Mouse (Mus musculus) hindbrain, postnatal 0 days (tissue): ENCODE measurements around the gene Rpl24. TPM values are rescaled to one million over a fixed set of nuclear protein-coding genes. Genes with fewer than 3 reads are reported as not detected.

Source experiments
- ATAC-seq: fragments of 200-750 bp; cut with Nextera tagmentation; 2 replicates; pipeline ENCODE4 v1.8.0; 2017; ENCODE audit warnings: mild to moderate bottlenecking, moderate TSS enrichment, moderate library complexity
- DNase-seq: peaks from one replicate; pipeline ENCODE4 v3.0.0-alpha.2; 2015; ENCODE audit warnings: low spot score
- H3K27ac ChIP-seq: fragments of 300-500 bp; sonication (generic); 2 replicates; pipeline ENCODE4 v1.5.1; 2014; ENCODE audit warnings: mild to moderate bottlenecking
- H3K27me3 ChIP-seq: fragments of 300-500 bp; sonication (generic); 2 replicates; pipeline ENCODE4 v1.6.1; 2014; ENCODE audit warnings: low read length, mixed read lengths; ENCODE audit not compliant: insufficient read depth
- H3K36me3 ChIP-seq: fragments of 300-500 bp; sonication (generic); 2 replicates; pipeline ENCODE4 v1.6.1; 2014; ENCODE audit warnings: low read length, mixed read lengths; ENCODE audit not compliant: insufficient read depth
- H3K4me1 ChIP-seq: fragments of 300-500 bp; sonication (generic); 2 replicates; pipeline ENCODE4 v1.6.1; 2014; ENCODE audit warnings: antibody characterized with exemption, low read length, mixed read lengths; ENCODE audit not compliant: insufficient read depth
- H3K4me2 ChIP-seq: fragments of 300-500 bp; sonication (generic); 2 replicates; pipeline ENCODE4 v1.6.1; 2014; ENCODE audit warnings: low read depth, mild to moderate bottlenecking, low read length, moderate library complexity, mixed read lengths
- H3K4me3 ChIP-seq: fragments of 300-500 bp; sonication (generic); 2 replicates; pipeline ENCODE4 v1.5.1; 2014; ENCODE audit warnings: low read length
- H3K9ac ChIP-seq: fragments of 300-500 bp; sonication (generic); replicated peaks from 2 replicates; pipeline ENCODE4 v1.6.1; 2014; ENCODE audit warnings: mild to moderate bottlenecking, low read length, moderate library complexity, mixed read lengths
- H3K9me3 ChIP-seq: fragments of 300-500 bp; sonication (generic); 2 replicates; pipeline ENCODE4 v1.6.1; 2016; ENCODE audit warnings: low read length, mixed read lengths
- CTCF ChIP-seq: IDR thresholded peaks from 2 replicates; pipeline ENCODE4 v1.5.1; 2016; ENCODE audit warnings: antibody characterized with exemption, control low read depth, low read depth
- WGBS: fragments of 180-500 bp; shearing (Covaris S2); extraction: QIAGEN DNeasy Blood & Tissue Kit; methylation state at CpG from one replicate; pipeline ENCODE4 v1.1.7; 2014; 5-methylcytosine and 5-hydroxymethylcytosine counted together
- polyA plus RNA-seq: library from polyadenylated mRNA; unstranded; fragments of >200 nt; fragmentation: Nextera tagmentation; extraction: Ambion mirVana; gene quantifications from 2 replicates; pipeline ENCODE4 v1.2.1, GENCODE M21; 2015
- total RNA-seq: library from RNA; depleted of rRNA; stranded (reverse); fragments of >200 nt; gene quantifications from 2 replicates; pipeline ENCODE4 v1.2.3, GENCODE M21; 2014

The Rpl24 gene
- total and polyA plus RNA-seq, 2 experiments from 2014 or later: 172 to 525 TPM

DNA sequence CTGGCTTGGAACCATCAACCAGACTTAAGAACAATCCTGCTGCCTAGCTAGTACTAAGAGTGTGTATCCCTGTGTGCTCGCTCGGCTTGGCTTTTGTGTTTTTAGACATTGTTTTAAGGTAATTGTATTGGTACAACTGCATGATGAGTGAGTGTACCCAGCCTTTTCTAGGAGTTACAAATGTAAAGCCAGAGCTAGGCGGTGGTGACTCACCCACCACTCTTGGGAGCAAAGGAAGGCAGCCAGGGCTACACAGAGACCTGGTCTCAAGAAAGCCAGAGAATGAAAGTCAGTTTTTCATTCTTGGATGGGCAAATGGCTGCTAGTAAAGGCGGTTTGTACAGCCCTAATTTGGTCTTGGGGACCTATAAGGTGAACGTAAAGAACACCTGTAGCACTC, 4.3 kb downstream of the Rpl24 start:
- no peak overlapping the region for H3K4me3 ChIP-seq
- no peaks in the 10 kb centered on the region for H3K27me3 ChIP-seq
- H3K36me3 ChIP-seq: peaks cover 22% of the 10 kb centered on the region
- no peak overlapping the region for H3K27ac ChIP-seq
- no peak overlapping the region for H3K9ac ChIP-seq
- DNase-seq (no peak), ATAC-seq (no peak)
- no peak overlapping the region for H3K4me2 ChIP-seq
- H3K9me3 ChIP-seq: no peaks in the 10 kb centered on the region
- WGBS: 91% methylated on average over 5 of the region's 5 CpGs
- TF ChIP-seq CTCF: no peak
- peaks cover 13% of the 10 kb centered on the region for H3K4me1 ChIP-seq

DNA sequence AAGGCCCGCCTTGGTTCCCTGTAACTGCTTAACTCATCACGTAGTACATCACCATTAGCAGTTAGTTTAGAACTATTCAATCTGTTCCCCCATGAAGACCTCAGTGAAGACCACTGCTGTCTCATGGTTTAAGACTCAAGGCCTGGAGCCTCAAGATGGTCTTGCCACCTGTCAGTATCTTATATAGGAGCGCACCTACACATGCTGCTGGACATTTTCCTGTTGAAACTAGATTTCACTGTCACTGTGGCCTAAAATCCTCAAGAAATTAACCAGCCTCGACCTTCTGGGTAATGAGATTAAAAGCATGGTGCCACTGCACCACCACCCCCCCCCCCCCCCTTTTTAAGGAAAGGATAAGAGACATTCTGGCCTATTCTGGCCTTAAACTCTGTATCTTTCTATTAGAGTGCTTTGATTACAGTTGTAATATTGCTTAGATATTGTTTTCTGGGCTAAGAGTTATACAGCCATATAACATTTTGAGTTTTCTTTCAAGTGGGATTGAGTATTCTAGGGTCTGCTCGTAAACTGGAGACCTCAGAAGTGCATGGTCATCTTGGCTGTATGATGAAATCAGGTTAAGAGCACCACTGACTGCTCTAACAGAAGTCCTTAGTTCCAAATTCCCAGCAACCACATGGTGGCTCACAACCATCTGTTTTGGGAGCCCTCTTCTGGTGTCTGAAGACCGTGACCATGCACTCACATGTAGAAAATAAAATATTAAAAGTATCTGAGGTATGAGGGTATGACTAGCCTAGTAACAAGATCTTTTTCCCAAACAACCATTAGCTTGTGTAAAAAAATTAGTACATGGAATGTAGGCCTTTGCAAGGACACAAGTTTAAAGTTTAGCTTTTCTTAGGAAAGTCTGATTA, 5.9 kb downstream of the Rpl24 start:
- Histone ChIP-seq H3K27ac (no peak overlapping the region), H3K27me3 (no peaks in the 10 kb centered on the region), H3K36me3 (peaks cover 22% of the 10 kb centered on the region), H3K9ac (no peak overlapping the region), H3K4me3 (no peak overlapping the region), H3K4me2 (no peak overlapping the region), H3K9me3 (no peaks in the 10 kb centered on the region), H3K4me1 (peaks cover 16% of the 10 kb centered on the region)
- no peak for TF ChIP-seq CTCF
- WGBS: 74% methylated on average over 6 of the region's 6 CpGs
- ATAC-seq (no peak), DNase-seq (no peak)

DNA sequence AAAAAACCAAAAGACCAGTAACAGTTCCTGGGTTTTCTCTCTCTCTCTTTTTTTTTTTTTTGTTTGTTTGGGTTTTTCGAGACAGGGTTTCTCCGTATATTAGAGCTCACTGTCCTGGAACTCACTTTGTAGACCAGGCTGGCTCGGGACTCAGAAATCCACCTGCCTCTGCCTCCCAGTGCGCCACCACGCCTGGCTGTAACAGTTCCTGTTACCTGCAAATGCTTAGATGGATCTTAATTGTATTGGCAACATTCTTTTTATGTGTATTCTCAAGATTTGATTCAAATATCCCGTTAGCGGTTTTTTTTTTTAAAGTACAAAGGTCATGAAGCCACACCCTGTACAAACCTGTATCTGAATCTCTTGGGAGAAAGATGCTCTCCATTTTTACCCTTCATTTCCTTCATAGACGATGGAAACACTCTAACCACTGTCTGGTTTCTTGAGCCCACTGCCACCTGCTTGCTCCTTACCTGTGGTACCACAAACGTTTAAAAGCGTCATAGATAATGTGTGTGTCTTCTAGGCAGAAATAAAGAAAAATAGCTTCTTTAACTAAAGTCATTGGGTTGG, 6.6 kb downstream of the Rpl24 start:
- peaks cover 22% of the 10 kb centered on the region for H3K36me3 ChIP-seq
- H3K27me3 ChIP-seq: no peaks in the 10 kb centered on the region
- peak overlapping the region; percentile 86 for H3K4me2 ChIP-seq
- TF ChIP-seq CTCF: no peak
- no peak for ATAC-seq
- H3K9ac ChIP-seq: peak overlapping the region; percentile 42; the same call in 1 of the 2 replicates
- whole genome bisulfite sequencing: 53% methylated on average over 10 of the region's 10 CpGs
- peak overlapping the region; percentile 76 for H3K4me3 ChIP-seq
- H3K27ac ChIP-seq: peak overlapping the region; percentile 54; the same call in 1 of the 2 replicates
- no peaks in the 10 kb centered on the region for H3K9me3 ChIP-seq
- H3K4me1 ChIP-seq: peaks cover 12% of the 10 kb centered on the region
- DNase-seq: no peak

DNA sequence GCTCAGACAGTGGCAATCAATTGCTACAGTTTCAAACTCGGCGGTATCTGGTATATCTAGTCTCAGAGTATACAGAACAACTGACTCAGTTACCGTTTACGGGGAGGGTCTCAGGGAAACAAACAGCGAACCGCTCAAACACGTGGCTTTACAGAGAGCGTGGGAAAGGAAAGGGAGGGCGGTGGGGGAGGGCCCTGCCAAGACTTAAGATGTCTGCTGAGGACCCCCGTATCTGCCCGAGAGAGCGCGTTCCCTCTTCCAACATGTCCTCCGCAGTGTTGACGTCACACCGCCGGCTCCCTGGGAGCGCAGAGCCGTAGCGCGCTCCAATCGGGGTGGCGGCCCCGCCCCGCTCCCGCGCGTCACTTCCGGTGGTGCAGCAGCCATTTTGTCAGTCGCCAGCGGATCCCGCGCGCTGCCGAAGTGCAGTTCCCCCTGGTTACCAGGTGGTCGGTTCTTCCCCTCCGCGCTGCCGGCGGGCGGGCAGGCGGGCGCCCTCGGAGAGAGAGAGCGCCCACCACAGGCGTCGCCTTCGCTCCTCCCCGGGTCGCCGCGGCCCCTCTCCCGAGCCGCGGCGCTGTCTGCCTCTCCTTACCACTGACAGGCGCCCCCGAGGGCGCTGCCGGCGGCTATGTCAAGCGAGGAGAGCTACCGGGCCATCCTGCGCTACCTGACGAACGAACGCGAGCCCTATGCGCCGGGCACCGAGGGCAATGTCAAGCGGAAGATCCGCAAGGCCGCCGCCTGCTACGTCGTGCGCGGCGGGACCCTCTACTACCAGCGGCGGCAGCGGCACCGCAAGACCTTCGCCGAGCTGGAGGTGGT, 7.6 kb downstream of the Rpl24 start, which contains the start of gene Zbtb11:
Gene Zbtb11, plus strand, starts transcription at position 453 of the 825 bp plus-strand sequence.
- no peak; the same call in 1 of the 2 replicates for TF ChIP-seq CTCF
- Histone ChIP-seq H3K4me3 (peak within 1 kb of the TSS; percentile 76), H3K4me2 (peak within 1 kb of the TSS; percentile 86), H3K27ac (peak within 1 kb of the TSS; percentile 94), H3K27me3 (no peaks in the 10 kb centered on the region), H3K36me3 (peaks cover 22% of the 10 kb centered on the region), H3K9me3 (no peaks in the 10 kb centered on the region), H3K4me1 (peaks cover 12% of the 10 kb centered on the region), H3K9ac (peak within 1 kb of the TSS; percentile 88)
- DNase-seq (peak; percentile 100), ATAC-seq (peak; percentile 99)
- under 1% methylated on average over 79 of the region's 86 CpGs for WGBS

DNA sequence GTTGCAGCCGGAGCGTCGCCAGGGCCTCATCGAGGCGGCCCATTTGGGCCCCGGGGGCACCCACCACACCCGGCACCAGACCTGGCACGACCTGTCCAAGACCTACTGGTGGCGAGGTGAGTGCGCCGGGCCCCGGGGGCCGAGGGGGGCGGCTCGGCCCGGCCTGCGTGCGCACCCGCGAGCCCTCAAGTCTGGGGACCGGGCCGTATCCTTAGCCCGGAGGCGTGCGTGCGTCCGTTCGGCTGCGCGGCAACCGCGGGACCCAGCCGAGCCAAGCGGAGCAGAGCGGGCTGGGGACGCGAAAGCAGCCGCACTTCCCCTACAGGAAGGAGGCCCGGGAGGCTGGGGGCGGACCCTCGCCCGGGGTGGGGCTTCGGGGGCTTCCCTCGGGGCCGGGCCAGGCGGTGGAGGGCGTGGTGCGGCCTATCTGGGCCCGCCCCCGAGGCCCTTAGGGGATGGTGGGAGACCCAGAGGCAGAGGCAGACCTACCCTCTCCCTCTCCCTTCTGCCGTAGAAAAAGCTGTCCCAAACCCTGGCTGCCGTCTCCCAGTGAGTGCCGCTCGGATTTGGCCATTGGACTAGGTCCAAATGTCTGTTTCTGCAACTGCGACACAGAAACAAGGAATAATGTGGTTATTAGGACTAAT, 8.3 kb downstream of the Rpl24 start:
- Histone ChIP-seq H3K27ac (peak overlapping the region; percentile 94), H3K4me3 (peak overlapping the region; percentile 76), H3K9ac (peak overlapping the region; percentile 88), H3K36me3 (peaks cover 22% of the 10 kb centered on the region), H3K4me2 (peak overlapping the region; percentile 86), H3K4me1 (peaks cover 12% of the 10 kb centered on the region), H3K9me3 (no peaks in the 10 kb centered on the region), H3K27me3 (no peaks in the 10 kb centered on the region)
- peak; percentile 79 for ATAC-seq
- DNase-seq: peak; percentile 88
- 1% methylated on average over 49 of the region's 55 CpGs for WGBS
- TF ChIP-seq CTCF: no peak

DNA sequence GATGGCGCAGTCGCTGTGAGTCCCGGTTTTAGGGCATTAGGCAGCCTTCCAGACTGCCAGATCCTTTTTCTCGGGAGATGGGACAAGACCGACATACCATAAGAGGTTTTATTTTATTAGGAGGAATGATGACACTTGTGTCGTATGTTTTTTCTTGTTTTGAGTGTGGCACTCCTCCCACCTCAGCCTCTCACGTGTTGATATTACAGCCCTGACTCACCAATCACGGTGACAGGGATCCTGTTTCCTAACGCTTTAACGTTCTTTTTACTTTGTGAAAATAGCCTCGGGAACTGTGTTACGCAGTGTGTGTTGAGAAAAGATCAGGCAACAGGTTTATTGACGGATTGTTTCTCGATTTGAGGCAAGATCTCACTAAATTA, 8.8 kb downstream of the Rpl24 start:
- DNase-seq: peak; percentile 39
- H3K27ac ChIP-seq: peak overlapping the region; percentile 94

More for the DNA sequence above, 8.8 kb downstream of the Rpl24 start:
- no peak for ATAC-seq
- peaks cover 12% of the 10 kb centered on the region for H3K4me1 ChIP-seq
- peak overlapping the region; percentile 76 for H3K4me3 ChIP-seq
- H3K9ac ChIP-seq: peak overlapping the region; percentile 88
- peaks cover 18% of the 10 kb centered on the region for H3K36me3 ChIP-seq
- no peak for TF ChIP-seq CTCF
- H3K27me3 ChIP-seq: no peaks in the 10 kb centered on the region
- peak overlapping the region; percentile 86 for H3K4me2 ChIP-seq
- WGBS: 6% methylated on average over 14 of the region's 14 CpGs
- no peaks in the 10 kb centered on the region for H3K9me3 ChIP-seq
